Mouse (Mus musculus): ENCODE measurements around the gene Kif13a.

GRCm38 (mm10) chr13:46758627-46759026, 171.0 kb downstream of the Kif13a start:
- TF ChIP-seq CTCF (IDR thresholded peaks at IDR 0.05; ENCODE audit: borderline replicate concordance, extremely low read depth, insufficient read depth, insufficient read length) (no peak), POLR2A (IDR thresholded peaks at IDR 0.05; ENCODE audit: borderline replicate concordance, extremely low read depth, insufficient read depth, insufficient read length, poor library complexity, severe bottlenecking) (no peak)
